Mouse (Mus musculus) gastrocnemius, postnatal 10 days (tissue): Measurements from ENCODE around the gene Avp. TPM values are rescaled to one million over a fixed set of nuclear protein-coding genes. Genes with fewer than 3 reads are reported as not detected.

Source experiments
- DNase-seq: peaks from one replicate; pipeline ENCODE4 v3.0.0; 2021; ENCODE audit warnings: mixed read lengths
- microRNA-seq, 2 experiments: library from miRNA; unstranded; fragments of <30 nt; microRNA quantifications; one replicate each; pipeline ENCODE4 v1.2.0; 2021
- total RNA-seq, 2 experiments: library from RNA; stranded (reverse); gene quantifications; 2 replicates each; pipeline ENCODE4 v1.2.3; 2021

Gene Avp
- total RNA-seq, 2 experiments from 2014 or later = 0.50 TPM; not detected in 1

- no peak for DNase-seq
Measured at GRCm38 (mm10) chr2:130569926-130570325, 12.4 kb downstream of the Avp start.

GRCm38 (mm10) chr2:130568921-130569320, 13.4 kb downstream of the Avp start:
- DNase-seq = no peak

- DNase-seq = no peak
Measured at GRCm38 (mm10) chr2:130564983-130565382, 17.4 kb downstream of the Avp start.

GRCm38 (mm10) chr2:130564063-130564462, 18.3 kb downstream of the Avp start:
- DNase-seq = peak; percentile 34

- DNase-seq = peak; percentile 87
Measured at GRCm38 (mm10) chr2:130563212-130564055, 18.9 kb downstream of the Avp start, which contains the start of gene Mrps26. Gene Mrps26, plus strand, starts transcription at chr2:130563742.

GRCm38 (mm10) chr2:130558015-130558414, 24.3 kb downstream of the Avp start:
- no peak for DNase-seq

- no peak for DNase-seq
Measured at GRCm38 (mm10) chr2:130557462-130557861, 24.9 kb downstream of the Avp start.

- no peak for DNase-seq
Measured at GRCm38 (mm10) chr2:130556292-130556691, 26.1 kb downstream of the Avp start.

- DNase-seq = no peak
Measured at GRCm38 (mm10) chr2:130554841-130555240, 27.5 kb downstream of the Avp start.

GRCm38 (mm10) chr2:130546957-130547356, 35.4 kb downstream of the Avp start:
- no peak for DNase-seq

GRCm38 (mm10) chr2:130540266-130540665, 42.1 kb downstream of the Avp start:
- no peak for DNase-seq

- DNase-seq = no peak
Measured at GRCm38 (mm10) chr2:130538876-130539546, 43.3 kb downstream of the Avp start.

GRCm38 (mm10) chr2:130536890-130537289, 45.5 kb downstream of the Avp start:
- no peak for DNase-seq

GRCm38 (mm10) chr2:130535017-130535416, 47.3 kb downstream of the Avp start:
- DNase-seq = no peak

- no peak for DNase-seq
Measured at GRCm38 (mm10) chr2:130532201-130532600, 50.2 kb downstream of the Avp start.

Small RNAs within 50 kb of the gene (microRNA-seq; reads per million reads assigned to microRNA genes)
- gene Gm23876 = 0 reads per million in 2 experiments

Other genes starting within 250 kb of the Avp start
- gene Cpxm1, start 185.0 kb downstream of the Avp start, total RNA-seq = 10 to 100 TPM; 17.5 to 19.8 TPM
- not detected for gene Gm28372, start 177.3 kb downstream of the Avp start, total RNA-seq
- not detected for gene 1700020A23Rik, start 177.3 kb downstream of the Avp start, total RNA-seq
- not detected for gene Tmem239, start 176.1 kb downstream of the Avp start, total RNA-seq
- 10 to 100 TPM; 23.0 to 25.9 TPM for gene Vps16, start 158.2 kb downstream of the Avp start, total RNA-seq
- 1 to 10 TPM; 4.7 to 7.7 TPM for gene Pced1a, start 157.9 kb downstream of the Avp start, total RNA-seq
- gene Ptpra, start 132.3 kb downstream of the Avp start, total RNA-seq = 10 to 100 TPM; 42.2 to 49.9 TPM
- 10 to 100 TPM; 48.6 to 51.2 TPM for gene Mrps26, start 18.8 kb downstream of the Avp start, total RNA-seq
- not detected for gene Oxt, start 6.4 kb downstream of the Avp start, total RNA-seq
- gene Fastkd5, start 47.5 kb upstream of the Avp start, total RNA-seq = 1 to 10 TPM; 4.8 to 6.0 TPM
- gene Ubox5, start 47.5 kb upstream of the Avp start, total RNA-seq = 1 to 10 TPM; 4.7 to 5.1 TPM
- gene Lzts3, start 60.2 kb upstream of the Avp start, total RNA-seq = 1 to 10 TPM; 2.9 to 3.4 TPM
- 10 to 100 TPM; 66.1 to 71.3 TPM for gene Ddrgk1, start 82.1 kb upstream of the Avp start, total RNA-seq
- gene Itpa, start 85.1 kb upstream of the Avp start, total RNA-seq = 10 to 100 TPM; 15.9 to 16.5 TPM
- gene Slc4a11, start 115.0 kb upstream of the Avp start, total RNA-seq = under 1 TPM; 0.07 to 0.25 TPM